Mouse (Mus musculus) MEL (cell line): ENCODE measurements around the gene Itgb3. TPM values are rescaled to one million over a fixed set of nuclear protein-coding genes. Genes with fewer than 3 reads are reported as not detected.

Source experiments
- DNase-seq: peaks from one replicate; pipeline ENCODE4 v3.0.0; 2011; ENCODE audit warnings: low read depth, low spot score
- H3K27ac ChIP-seq: 2 replicates; pipeline ENCODE4 v1.5.1; 2012; ENCODE audit warnings: low read depth, mild to moderate bottlenecking, control low read depth, low read length, moderate library complexity; ENCODE audit not compliant: control insufficient read depth
- H3K27me3 ChIP-seq, 2 experiments: fragments of 150-350 bp in 1 of 2; sonication (generic) in 1 of 2; 2 replicates each; pipeline ENCODE4 v1.6.1; 2012; ENCODE audit warnings: low read length in 2 of 2, mild to moderate bottlenecking in 2 of 2, improper control_type of control experiment in 1 of 2, moderate library complexity in 1 of 2; ENCODE audit not compliant: insufficient read depth in 2 of 2, control insufficient read depth in 1 of 2
- H3K36me3 ChIP-seq, 2 experiments: 2 replicates each; pipeline ENCODE4 v1.6.1; 2012 to 2014; ENCODE audit warnings: low read length in 2 of 2, improper control_type of control experiment in 1 of 2, inconsistent platforms in 1 of 2, mild to moderate bottlenecking in 1 of 2; ENCODE audit not compliant: insufficient read depth in 2 of 2, control insufficient read depth in 1 of 2
- H3K4me1 ChIP-seq, 2 experiments: fragments of 150-350 bp in 1 of 2; sonication (generic) in 1 of 2; 2 replicates each; pipeline ENCODE4 v1.6.1; 2012; ENCODE audit warnings: low read length in 2 of 2, improper control_type of control experiment in 1 of 2, mild to moderate bottlenecking in 1 of 2; ENCODE audit not compliant: insufficient read depth in 2 of 2, control insufficient read depth in 1 of 2
- H3K4me3 ChIP-seq, 2 experiments: fragments of 150-350 bp in 1 of 2; sonication (generic) in 1 of 2; 2 replicates each; pipeline ENCODE4 v1.5.1; 2012; ENCODE audit warnings: low read depth in 2 of 2, low read length in 2 of 2, mild to moderate bottlenecking in 2 of 2, moderate library complexity in 2 of 2, control low read depth in 1 of 2, improper control_type of control experiment in 1 of 2; ENCODE audit not compliant: control insufficient read depth in 1 of 2, insufficient read depth in 1 of 2
- H3K79me2 ChIP-seq: 2 replicates; pipeline ENCODE4 v1.6.1; 2012; ENCODE audit warnings: mild to moderate bottlenecking, low read length, moderate library complexity; ENCODE audit not compliant: control insufficient read depth, poor library complexity, insufficient read depth
- H3K9ac ChIP-seq: 2 replicates; pipeline ENCODE4 v1.6.1; 2012; ENCODE audit warnings: low read depth, mild to moderate bottlenecking, control low read depth, low read length, moderate library complexity; ENCODE audit not compliant: control insufficient read depth, poor library complexity, severe bottlenecking
- H3K9me3 ChIP-seq: fragments of 150-350 bp; sonication (generic); replicated peaks from 2 replicates; pipeline ENCODE4 v1.6.1; 2012; ENCODE audit warnings: mild to moderate bottlenecking, low read length, improper control_type of control experiment, moderate library complexity; ENCODE audit not compliant: insufficient read depth
- BHLHE40 ChIP-seq: IDR thresholded peaks from 2 replicates; pipeline ENCODE4 v1.6.1; 2012; ENCODE audit warnings: low read depth, mild to moderate bottlenecking, inconsistent platforms, low read length, improper control_type of control experiment, borderline replicate concordance
- CHD1 ChIP-seq: IDR thresholded peaks from 2 replicates; pipeline ENCODE4 v1.6.1; 2012; ENCODE audit warnings: low read depth, mild to moderate bottlenecking, inconsistent platforms, low read length, improper control_type of control experiment
- CTCF ChIP-seq, 3 experiments: IDR thresholded peaks in 2 of 3; conservative IDR thresholded peaks in 1 of 3; 2 replicates each; pipeline ENCODE4 v1.5.1; 2011 to 2012; ENCODE audit warnings: low read length in 3 of 3, low read depth in 2 of 3, mild to moderate bottlenecking in 2 of 3, improper control_type of control experiment in 1 of 3, inconsistent platforms in 1 of 3, mixed read lengths in 1 of 3, moderate library complexity in 1 of 3; ENCODE audit not compliant: control insufficient read depth in 1 of 3, insufficient read depth in 1 of 3, poor library complexity in 1 of 3, severe bottlenecking in 1 of 3
- ELF1 ChIP-seq: IDR thresholded peaks from 2 replicates; pipeline ENCODE4 v1.6.1; 2014; ENCODE audit warnings: low read depth, mild to moderate bottlenecking, inconsistent platforms, low read length, improper control_type of control experiment, moderate library complexity
- HCFC1 ChIP-seq: IDR thresholded peaks from 2 replicates; pipeline ENCODE4 v1.6.1; 2012; ENCODE audit warnings: low read depth, mild to moderate bottlenecking, inconsistent platforms, low read length, improper control_type of control experiment, moderate library complexity
- JUND ChIP-seq: IDR thresholded peaks from 2 replicates; pipeline ENCODE4 v1.6.1; 2011; ENCODE audit warnings: low read depth, mild to moderate bottlenecking, improper control_type of control experiment, low read length
- KAT2A ChIP-seq: conservative IDR thresholded peaks from 2 replicates; pipeline ENCODE4 v1.6.1; 2012; ENCODE audit warnings: low read depth, low read length, improper control_type of control experiment, inconsistent platforms
- MAFK ChIP-seq: IDR thresholded peaks from 2 replicates; pipeline ENCODE4 v1.6.1; 2011; ENCODE audit warnings: low read depth, mild to moderate bottlenecking, low read length, improper control_type of control experiment, borderline replicate concordance
- MYB ChIP-seq: IDR thresholded peaks from 2 replicates; pipeline ENCODE4 v1.6.1; 2011; ENCODE audit warnings: mild to moderate bottlenecking, low read depth, low read length, improper control_type of control experiment
- MYC ChIP-seq: IDR thresholded peaks from 2 replicates; pipeline ENCODE4 v1.6.1; 2011; ENCODE audit warnings: low read depth, mild to moderate bottlenecking, low read length, improper control_type of control experiment, moderate library complexity
- NRF1 ChIP-seq: IDR thresholded peaks from 2 replicates; pipeline ENCODE4 v1.6.1; 2014; ENCODE audit warnings: low read depth, mild to moderate bottlenecking, inconsistent platforms, low read length, improper control_type of control experiment, moderate library complexity; ENCODE audit not compliant: poor library complexity, insufficient read depth, severe bottlenecking
- POLR2AphosphoS2 ChIP-seq: IDR thresholded peaks from 2 replicates; pipeline ENCODE4 v1.6.1; 2011; ENCODE audit warnings: low read length, improper control_type of control experiment
- RAD21 ChIP-seq: IDR thresholded peaks from 2 replicates; pipeline ENCODE4 v1.6.1; 2011; ENCODE audit warnings: mild to moderate bottlenecking, low read depth, low read length, improper control_type of control experiment
- RCOR1 ChIP-seq: IDR thresholded peaks from 2 replicates; pipeline ENCODE4 v1.6.1; 2012; ENCODE audit warnings: low read depth, mild to moderate bottlenecking, inconsistent platforms, low read length, improper control_type of control experiment
- SIN3A ChIP-seq: IDR thresholded peaks from 2 replicates; pipeline ENCODE4 v1.6.1; 2012; ENCODE audit warnings: low read length, improper control_type of control experiment, inconsistent platforms
- SMC3 ChIP-seq: IDR thresholded peaks from 2 replicates; pipeline ENCODE4 v1.6.1; 2011; ENCODE audit warnings: low read depth, low read length, improper control_type of control experiment
- TAL1 ChIP-seq: IDR thresholded peaks from 2 replicates; pipeline ENCODE4 v1.6.1; 2012; ENCODE audit warnings: mild to moderate bottlenecking, inconsistent platforms, low read length, moderate library complexity, mixed read lengths
- TBP ChIP-seq: IDR thresholded peaks from 2 replicates; pipeline ENCODE4 v1.8.0; 2011; ENCODE audit warnings: low read depth, low read length, improper control_type of control experiment
- TCF12 ChIP-seq: IDR thresholded peaks from 2 replicates; pipeline ENCODE4 v1.6.1; 2014; ENCODE audit warnings: low read depth, mild to moderate bottlenecking, inconsistent platforms, low read length, improper control_type of control experiment, moderate library complexity
- USF1 ChIP-seq: IDR thresholded peaks from 2 replicates; pipeline ENCODE4 v1.6.1; 2014; ENCODE audit warnings: low read depth, mild to moderate bottlenecking, inconsistent platforms, low read length, improper control_type of control experiment, moderate library complexity
- USF2 ChIP-seq, 2 experiments: IDR thresholded peaks; 2 replicates each; pipeline ENCODE4 v1.6.1; 2011 to 2012; ENCODE audit warnings: improper control_type of control experiment in 2 of 2, low read length in 2 of 2, borderline replicate concordance in 1 of 2, inconsistent platforms in 1 of 2, low read depth in 1 of 2, mild to moderate bottlenecking in 1 of 2; ENCODE audit not compliant: insufficient read depth in 1 of 2
- ZMIZ1 ChIP-seq: IDR thresholded peaks from 2 replicates; pipeline ENCODE4 v1.6.1; 2012; ENCODE audit warnings: low read depth, mild to moderate bottlenecking, inconsistent platforms, low read length, improper control_type of control experiment, moderate library complexity
- polyA plus RNA-seq, 2 experiments: library from polyadenylated mRNA; stranded (reverse) in 1 of 2; unstranded in 1 of 2; fragments of >175 nt in 1 of 2; fragments of >200 nt in 1 of 2; gene quantifications; 2 replicates each; pipeline versions ENCODE4 v1.2.1 to v1.2.4; 2012; ENCODE audit warnings: low replicate concordance in 2 of 2, low read depth in 1 of 2; ENCODE audit not compliant: insufficient read length in 2 of 2, insufficient read depth in 1 of 2, missing spikeins in 1 of 2
- total RNA-seq: library from RNA; depleted of rRNA; stranded (reverse); fragments of 300-350 nt; gene quantifications from 2 replicates; pipeline ENCODE4 v1.2.3, GENCODE M21; 2012

The Itgb3 gene
- total and polyA plus RNA-seq, 3 experiments = 0.08 to 0.32 TPM; not detected in 1

- H3K4me1 ChIP-seq = no peaks in the 10 kb centered on the region
- no peak overlapping the region for H3K4me3 ChIP-seq
- no peak overlapping the region for H3K27ac ChIP-seq
- DNase-seq = no peak
- H3K27me3 ChIP-seq = no peaks in the 10 kb centered on the region
- no peak overlapping the region for H3K9ac ChIP-seq
- no peaks in the 10 kb centered on the region for H3K79me2 ChIP-seq
- no peaks in the 10 kb centered on the region for H3K36me3 ChIP-seq
- no peaks in the 10 kb centered on the region for H3K9me3 ChIP-seq
- TF ChIP-seq MYC = no peak
- TF ChIP-seq MAFK = no peak
- no peak for TF ChIP-seq BHLHE40
- TF ChIP-seq KAT2A = no peak
- TF ChIP-seq TBP = no peak
- TF ChIP-seq CTCF (IDR thresholded peaks at IDR 0.05 in 2 of 3, conservative IDR thresholded peaks at IDR 0.05 in 1 of 3; ENCODE audit: control insufficient read depth in 1 of 3, insufficient read depth in 1 of 3, low read depth in 2 of 3, low read length in 3 of 3, poor library complexity in 1 of 3, severe bottlenecking in 1 of 3) = no peak
- no peak for TF ChIP-seq SIN3A
- TF ChIP-seq HCFC1 = no peak
- TF ChIP-seq SMC3 = no peak
- no peak for TF ChIP-seq ZMIZ1
- no peak for TF ChIP-seq JUND
- no peak for TF ChIP-seq CHD1
- no peak for TF ChIP-seq MYB
Measured at GRCm38 (mm10) chr11:104646611-104647010, 38.8 kb downstream of the Itgb3 start.

- no peak overlapping the region for H3K9ac ChIP-seq
- no peaks in the 10 kb centered on the region for H3K9me3 ChIP-seq
- H3K79me2 ChIP-seq = no peaks in the 10 kb centered on the region
- no peaks in the 10 kb centered on the region for H3K4me1 ChIP-seq
- H3K36me3 ChIP-seq = no peaks in the 10 kb centered on the region
- TF ChIP-seq USF2 (IDR thresholded peaks at IDR 0.05; ENCODE audit: borderline replicate concordance in 1 of 2, insufficient read depth in 1 of 2, low read depth in 1 of 2, low read length in 2 of 2) (no peak), ELF1 (no peak), RCOR1 (no peak), TAL1 (no peak), NRF1 (no peak), TCF12 (no peak), CHD1 (no peak), USF1 (no peak), RAD21 (no peak), POLR2AphosphoS2 (no peak)
- H3K27ac ChIP-seq = no peak overlapping the region
- H3K4me3 ChIP-seq = no peak overlapping the region
- no peaks in the 10 kb centered on the region for H3K27me3 ChIP-seq
- DNase-seq = no peak
Measured at GRCm38 (mm10) chr11:104647188-104647867, 39.5 kb downstream of the Itgb3 start.
